Mouse (Mus musculus): ENCODE measurements at regions not wholly inside any gene's neighbourhood (a gene's known extent, or its start where the extent isn't known, plus 50 kb on each side); places are given as distances from the start of the nearest gene placed in this dataset.

GRCm38 (mm10) chr9:113208181-113208580, 499.9 kb downstream of the Pdcd6ip start:
- TF ChIP-seq CTCF (IDR thresholded peaks at IDR 0.05; ENCODE audit: low read depth, low read length) (no peak), EP300 (IDR thresholded peaks at IDR 0.05; ENCODE audit: insufficient read depth, low read depth, low read length) (no peak), POLR2A (IDR thresholded peaks at IDR 0.05; ENCODE audit: insufficient read depth, low read length) (no peak)

Data from ES-Bruce4 (cell line).